Mouse (Mus musculus) testis, postnatal 10 days (tissue): ENCODE data around the gene Unk.
"Not testable (repeated sequence)": the region's sequence is repeated elsewhere in the genome, so short reads cannot be mapped to it uniquely, and the experiment has no call there.

ENCODE experiments used
- DNase-seq: peaks from one replicate; pipeline ENCODE4 v3.0.0; 2021; ENCODE audit warnings: low spot score

The Unk gene

GRCm38 (mm10) chr11:116010948-116011347 is 19.2 kb upstream of the Unk start:
- no peak for DNase-seq

- no peak for DNase-seq
Measured at GRCm38 (mm10) chr11:116011529-116012261, 18.4 kb upstream of the Unk start.

GRCm38 (mm10) chr11:116012262-116012947 is 17.7 kb upstream of the Unk start, which contains the start of gene Galk1:
Gene Galk1, minus strand, starts transcription at chr11:116012719.
- DNase-seq: peak; percentile 95

GRCm38 (mm10) chr11:116014821-116015220 is 15.3 kb upstream of the Unk start:
- DNase-seq: no peak

GRCm38 (mm10) chr11:116018106-116018505 is 12.0 kb upstream of the Unk start:
- no peak for DNase-seq

GRCm38 (mm10) chr11:116018867-116019266 is 11.3 kb upstream of the Unk start:
- DNase-seq: not testable (repeated sequence)

GRCm38 (mm10) chr11:116019360-116019791 is 10.7 kb upstream of the Unk start:
- DNase-seq: no peak

GRCm38 (mm10) chr11:116019976-116020411 is 10.1 kb upstream of the Unk start:
- DNase-seq: peak; percentile 75

- DNase-seq: no peak
Measured at GRCm38 (mm10) chr11:116020519-116020922, 9.6 kb upstream of the Unk start.

- no peak for DNase-seq
Measured at GRCm38 (mm10) chr11:116021328-116022220, 8.5 kb upstream of the Unk start.

- no peak for DNase-seq
Measured at GRCm38 (mm10) chr11:116022256-116022780, 7.8 kb upstream of the Unk start.

GRCm38 (mm10) chr11:116023074-116023770 is 6.9 kb upstream of the Unk start:
- DNase-seq: not testable (repeated sequence)

- DNase-seq: peak; percentile 90
Measured at GRCm38 (mm10) chr11:116023771-116024355, 6.3 kb upstream of the Unk start.

- DNase-seq: peak; percentile 95
Measured at GRCm38 (mm10) chr11:116024356-116024808, 5.7 kb upstream of the Unk start.

GRCm38 (mm10) chr11:116025056-116025845 is 4.9 kb upstream of the Unk start:
- no peak for DNase-seq

- no peak for DNase-seq
Measured at GRCm38 (mm10) chr11:116027756-116028155, 2.4 kb upstream of the Unk start, which contains the start of gene H3f3b. Gene H3f3b, minus strand, starts transcription at chr11:116027962.

- DNase-seq: no peak
Measured at GRCm38 (mm10) chr11:116028177-116028865, 1.8 kb upstream of the Unk start.

GRCm38 (mm10) chr11:116029086-116029865 is 846 bp upstream of the Unk start:
- DNase-seq: no peak
